Mouse (Mus musculus) kidney, postnatal 4 days (tissue): Measurements from ENCODE around the gene Olfr166.
"Not testable (repeated sequence)": the region's sequence is repeated elsewhere in the genome, so short reads cannot be mapped to it uniquely, and the experiment has no call there.

Source experiments
- DNase-seq, 2 experiments: peaks; one replicate each; pipeline ENCODE4 v3.0.0; 2021; ENCODE audit warnings: mixed read lengths in 2 of 2

Olfr166 gene

DNA sequence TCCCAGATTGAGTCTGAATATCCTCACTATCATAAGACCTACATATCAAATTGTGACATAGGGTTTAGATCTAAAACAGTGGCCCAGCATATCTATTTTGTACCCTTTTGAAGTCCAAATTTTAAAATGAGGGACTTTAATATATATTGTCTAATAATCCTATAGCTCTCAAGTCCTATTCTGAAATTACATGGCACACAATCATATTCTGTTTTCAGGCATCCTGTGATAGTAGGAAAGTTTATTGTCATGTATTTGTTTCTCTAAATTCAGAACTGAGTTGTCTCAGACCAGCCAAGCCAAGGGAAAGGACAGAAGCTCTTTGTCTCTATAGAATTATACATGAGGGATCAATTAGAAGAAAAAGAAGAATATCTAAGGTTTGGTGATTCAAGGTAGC lies at the start of gene Olfr166:
TSS of gene Olfr166 (plus strand) at position 301 of the 400 bp plus-strand sequence.
- DNase-seq, result no peak

DNA sequence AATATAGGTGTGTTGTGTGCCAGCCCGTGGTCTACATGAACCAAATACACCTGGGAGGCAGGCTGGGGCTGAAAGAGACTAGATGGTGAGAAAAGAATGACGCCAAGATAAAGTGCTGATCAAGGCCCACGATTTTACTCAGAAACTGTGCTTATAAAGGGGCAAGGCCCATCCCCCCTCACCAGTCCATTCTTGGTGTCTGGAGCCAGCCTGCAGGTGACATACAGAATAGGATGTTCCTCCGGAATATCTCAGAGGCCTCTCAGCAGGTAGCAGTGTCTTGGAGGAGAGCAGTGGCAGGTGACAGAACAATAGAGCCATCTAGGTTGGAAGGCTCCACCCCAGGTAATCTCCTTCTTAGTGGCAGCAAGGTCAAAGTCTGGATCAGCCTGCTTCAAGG lies 24.8 kb upstream of the Olfr166 start:
- not testable (repeated sequence) for DNase-seq

DNA sequence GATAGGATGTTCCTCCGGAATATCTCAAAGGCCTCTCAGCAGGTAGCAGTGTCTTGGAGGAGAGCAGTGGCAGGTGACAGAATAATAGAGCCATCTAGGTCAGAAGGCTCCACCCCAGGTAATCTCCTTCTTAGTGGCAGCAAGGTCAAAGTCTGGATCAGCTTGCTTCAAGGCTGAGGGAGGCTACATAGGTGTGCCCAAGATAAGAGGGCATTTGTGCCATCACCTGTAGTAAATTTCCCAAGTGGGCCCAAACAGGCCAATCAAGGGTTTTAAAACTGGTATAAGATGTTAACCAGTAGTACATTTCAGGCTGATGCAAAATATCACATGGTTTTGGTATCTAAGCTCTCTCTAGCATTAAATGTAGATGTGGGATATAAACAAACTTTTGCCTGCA lies 19.1 kb upstream of the Olfr166 start:
- DNase-seq, result no peak

DNA sequence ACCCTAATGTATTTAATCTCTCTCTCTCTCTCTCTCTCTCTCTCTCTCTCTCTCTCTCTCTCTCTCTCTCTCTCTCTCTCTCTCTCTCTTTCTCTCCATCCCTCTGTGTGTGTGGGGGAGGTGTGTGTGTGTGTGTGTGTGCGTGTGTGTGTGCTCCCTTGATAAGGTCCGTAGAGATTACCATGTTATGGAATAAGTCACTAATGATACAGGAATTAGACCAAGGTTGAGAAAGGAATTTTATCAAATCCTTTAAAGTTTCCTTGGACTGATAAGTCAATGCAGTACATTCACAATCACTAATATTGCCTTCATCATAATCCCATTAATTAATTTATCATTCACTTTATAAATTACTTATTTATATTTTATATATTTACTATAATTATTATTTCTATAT lies 38.7 kb downstream of the Olfr166 start, which contains the start of gene Olfr167:
TSS of gene Olfr167 (minus strand) at position 101 of the 400 bp plus-strand sequence.
- DNase-seq, result no peak

DNA sequence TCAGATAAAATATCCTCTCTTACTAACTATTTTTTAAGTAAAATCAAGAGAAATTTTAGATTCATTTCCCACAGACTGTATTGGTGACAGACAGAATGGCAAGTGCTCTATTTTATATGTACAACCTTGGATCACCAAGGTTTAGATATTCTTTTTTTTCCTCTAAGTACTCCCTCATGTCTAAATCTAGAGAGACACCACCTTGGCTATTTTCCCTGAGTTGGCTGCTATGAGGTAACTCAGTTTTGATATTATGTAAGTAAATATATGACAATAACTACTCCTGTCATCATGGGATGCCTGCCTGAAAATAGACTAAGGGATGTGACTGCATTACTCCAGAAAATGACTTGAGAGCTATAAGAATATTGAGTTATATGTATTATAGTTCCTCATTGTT lies 52.0 kb downstream of the Olfr166 start, which contains the start of gene Olfr168:
TSS of gene Olfr168 (minus strand) at position 101 of the 400 bp plus-strand sequence.
- no peak for DNase-seq
